Mouse (Mus musculus) natural killer cell, adult 2 months (primary cell): ENCODE measurements around the gene S100pbp.
"Not testable (repeated sequence)": the region's sequence is repeated elsewhere in the genome, so short reads cannot be mapped to it uniquely, and the experiment has no call there.

ENCODE experiments used
- DNase-seq, 2 experiments: peaks; one replicate each; pipeline ENCODE4 v3.0.0; 2022; ENCODE audit warnings: low spot score in 2 of 2

S100pbp gene

GRCm38 (mm10) chr4:129220376-129221089, 31.0 kb upstream of the S100pbp start:
- no peak for DNase-seq

GRCm38 (mm10) chr4:129219198-129219597, 29.7 kb upstream of the S100pbp start:
- DNase-seq, result no peak

- no peak for DNase-seq
Measured at GRCm38 (mm10) chr4:129218569-129219175, 29.1 kb upstream of the S100pbp start.

- not testable (repeated sequence) for DNase-seq
Measured at GRCm38 (mm10) chr4:129212486-129212885, 23.0 kb upstream of the S100pbp start.

GRCm38 (mm10) chr4:129211461-129211860, 21.9 kb upstream of the S100pbp start:
- DNase-seq, result no peak

- no peak for DNase-seq
Measured at GRCm38 (mm10) chr4:129209504-129209903, 20.0 kb upstream of the S100pbp start.

GRCm38 (mm10) chr4:129206792-129207191, 17.3 kb upstream of the S100pbp start:
- no peak for DNase-seq

GRCm38 (mm10) chr4:129204655-129205054, 15.1 kb upstream of the S100pbp start:
- no peak for DNase-seq

- DNase-seq, result no peak
Measured at GRCm38 (mm10) chr4:129197514-129197913, 8.0 kb upstream of the S100pbp start.

- no peak for DNase-seq
Measured at GRCm38 (mm10) chr4:129194280-129194679, 4.8 kb upstream of the S100pbp start.

- DNase-seq, result no peak
Measured at GRCm38 (mm10) chr4:129191691-129192090, 2.2 kb upstream of the S100pbp start.

GRCm38 (mm10) chr4:129190538-129190937, 1.0 kb upstream of the S100pbp start:
- no peak for DNase-seq

GRCm38 (mm10) chr4:129188803-129189541, 555 bp downstream of the S100pbp start:
- DNase-seq, result peak; percentile 32 to 36

GRCm38 (mm10) chr4:129188041-129188659, 1.4 kb downstream of the S100pbp start:
- DNase-seq, result no peak

- DNase-seq, result no peak
Measured at GRCm38 (mm10) chr4:129179560-129179959, 10.0 kb downstream of the S100pbp start.

- DNase-seq, result no peak
Measured at GRCm38 (mm10) chr4:129172529-129172928, 17.0 kb downstream of the S100pbp start.

- DNase-seq, result no peak
Measured at GRCm38 (mm10) chr4:129161581-129162255, 27.8 kb downstream of the S100pbp start.

GRCm38 (mm10) chr4:129161076-129161475, 28.5 kb downstream of the S100pbp start:
- DNase-seq, result no peak

- DNase-seq, result no peak
Measured at GRCm38 (mm10) chr4:129158549-129158948, 31.0 kb downstream of the S100pbp start.

GRCm38 (mm10) chr4:129157541-129157940, 32.0 kb downstream of the S100pbp start:
- DNase-seq, result no peak

GRCm38 (mm10) chr4:129151276-129151811, 38.2 kb downstream of the S100pbp start:
- DNase-seq, result no peak
